Mouse (Mus musculus) heart, embryonic 16.5 days (tissue): ENCODE measurements at regions not wholly inside any gene's neighbourhood (a gene's known extent, or its start where the extent isn't known, plus 50 kb on each side); places are given as distances from the start of the nearest gene placed in this dataset.

Experiments
- ATAC-seq: fragments of 200-750 bp; cut with Nextera tagmentation; replicated peaks from 2 replicates; pipeline ENCODE4 v1.8.0; 2017; ENCODE audit warnings: moderate number of reproducible peaks; ENCODE audit not compliant: insufficient read depth, low FRiP score; ENCODE audit errors: extremely low read depth
- H3K27ac ChIP-seq: fragments of 300-500 bp; sonication (generic); 2 replicates; pipeline ENCODE4 v1.5.1; 2014; ENCODE audit warnings: mild to moderate bottlenecking, low read length, control low read depth, moderate library complexity
- H3K27me3 ChIP-seq: fragments of 300-500 bp; sonication (generic); 2 replicates; pipeline ENCODE4 v1.6.1; 2014; ENCODE audit warnings: low read length, mixed read lengths; ENCODE audit not compliant: control insufficient read depth, insufficient read depth
- H3K36me3 ChIP-seq: fragments of 300-500 bp; sonication (generic); 2 replicates; pipeline ENCODE4 v1.6.1; 2014; ENCODE audit not compliant: control insufficient read depth, insufficient read depth
- H3K4me1 ChIP-seq: fragments of 300-500 bp; sonication (generic); 2 replicates; pipeline ENCODE4 v1.6.1; 2014; ENCODE audit warnings: low read length, mixed read lengths; ENCODE audit not compliant: control insufficient read depth, insufficient read depth
- H3K4me2 ChIP-seq: fragments of 300-500 bp; sonication (generic); 2 replicates; pipeline ENCODE4 v1.6.1; 2014; ENCODE audit warnings: low read depth, mild to moderate bottlenecking, control low read depth, low read length
- H3K4me3 ChIP-seq: fragments of 300-500 bp; sonication (generic); 2 replicates; pipeline ENCODE4 v1.5.1; 2014; ENCODE audit warnings: mild to moderate bottlenecking, control low read depth, low read length
- H3K9ac ChIP-seq: fragments of 300-500 bp; sonication (generic); 2 replicates; pipeline ENCODE4 v1.6.1; 2014; ENCODE audit warnings: low read length, control low read depth
- H3K9me3 ChIP-seq: fragments of 300-500 bp; sonication (generic); replicated peaks from 2 replicates; pipeline ENCODE4 v1.6.1; 2016; ENCODE audit warnings: low read length; ENCODE audit not compliant: control insufficient read depth
- WGBS: fragments of 180-500 bp; shearing (Covaris S2); extraction: QIAGEN DNeasy Blood & Tissue Kit; methylation state at CpG from one replicate; pipeline ENCODE4 v1.1.7; 2014; 5-methylcytosine and 5-hydroxymethylcytosine counted together

GRCm38 (mm10) chr10:98572782-98573536, 341.2 kb upstream of the Atp2b1 start:
- Histone ChIP-seq H3K4me3 (peak overlapping the region; percentile 18), H3K27ac (no peak overlapping the region), H3K27me3 (no peaks in the 10 kb centered on the region), H3K36me3 (no peaks in the 10 kb centered on the region), H3K4me2 (peak overlapping the region; percentile 53), H3K9ac (no peak overlapping the region), H3K4me1 (peaks cover 5% of the 10 kb centered on the region), H3K9me3 (no peaks in the 10 kb centered on the region)
- ATAC-seq, result no peak
- WGBS, result 36% methylated on average over 16 of the region's 16 CpGs

GRCm38 (mm10) chr10:98577040-98577439, 337.2 kb upstream of the Atp2b1 start:
- peaks cover 5% of the 10 kb centered on the region for H3K4me1 ChIP-seq
- H3K36me3 ChIP-seq, result no peaks in the 10 kb centered on the region
- WGBS, result 79% methylated on average over 6 of the region's 6 CpGs
- no peak overlapping the region for H3K4me2 ChIP-seq
- no peak overlapping the region for H3K27ac ChIP-seq
- no peaks in the 10 kb centered on the region for H3K27me3 ChIP-seq
- ATAC-seq, result no peak
- no peak overlapping the region for H3K4me3 ChIP-seq
- no peak overlapping the region for H3K9ac ChIP-seq
- H3K9me3 ChIP-seq, result no peaks in the 10 kb centered on the region

DNA sequence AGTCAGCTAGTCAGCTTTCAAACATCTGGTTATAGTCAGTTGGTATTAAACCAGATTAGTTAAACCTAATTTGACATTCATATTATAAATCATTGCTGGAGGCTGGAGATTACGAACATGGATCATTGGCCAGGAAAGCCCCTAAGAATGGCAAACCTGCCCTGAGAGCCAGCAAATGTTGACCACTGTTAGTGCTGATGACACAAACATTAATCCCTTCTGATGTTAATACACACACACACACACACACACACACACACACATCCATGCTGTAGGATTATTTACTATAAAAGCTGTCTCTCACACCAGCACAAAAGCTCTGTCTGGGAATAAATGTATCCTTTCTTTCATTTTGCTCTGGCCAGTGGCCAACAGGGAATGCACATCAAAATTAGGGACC, 329.4 kb upstream of the Atp2b1 start:
- no peaks in the 10 kb centered on the region for H3K36me3 ChIP-seq
- H3K4me2 ChIP-seq, result no peak overlapping the region
- no peak for ATAC-seq
- no peaks in the 10 kb centered on the region for H3K27me3 ChIP-seq
- no peak overlapping the region for H3K9ac ChIP-seq
- H3K9me3 ChIP-seq, result no peaks in the 10 kb centered on the region
- no peak overlapping the region for H3K4me3 ChIP-seq
- peaks cover 8% of the 10 kb centered on the region; the same call in 1 of the 2 replicates for H3K4me1 ChIP-seq
- 89% methylated on average over 1 of the region's 1 CpGs for WGBS
- no peak overlapping the region for H3K27ac ChIP-seq

- Histone ChIP-seq H3K27me3 (no peaks in the 10 kb centered on the region), H3K9ac (no peak overlapping the region), H3K27ac (no peak overlapping the region), H3K4me2 (no peak overlapping the region), H3K4me1 (peaks cover 8% of the 10 kb centered on the region; the same call in 1 of the 2 replicates), H3K9me3 (no peaks in the 10 kb centered on the region), H3K36me3 (no peaks in the 10 kb centered on the region), H3K4me3 (no peak overlapping the region)
- 78% methylated on average over 14 of the region's 14 CpGs for WGBS
- ATAC-seq, result no peak
Observed at GRCm38 (mm10) chr10:98589726-98590125, 324.5 kb upstream of the Atp2b1 start.

DNA sequence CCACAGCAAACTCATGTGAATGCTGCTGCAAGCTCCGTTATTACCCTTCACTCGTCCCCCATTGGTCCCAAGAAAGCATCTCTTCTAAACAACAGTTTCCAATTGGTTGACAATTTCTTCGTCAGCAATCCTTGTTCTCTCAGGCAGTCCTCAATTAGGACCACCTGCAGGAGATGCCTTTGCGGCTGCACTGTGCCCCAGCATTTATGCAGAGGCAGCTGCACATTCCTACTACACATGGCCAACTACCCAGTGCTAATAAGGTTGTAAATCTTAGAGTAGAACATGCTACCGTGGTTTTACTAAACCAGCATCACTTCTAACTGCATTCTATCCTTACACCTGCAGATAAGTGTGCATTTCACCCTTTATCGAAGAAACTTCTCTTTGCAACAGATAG, 322.1 kb upstream of the Atp2b1 start:
- WGBS, result 77% methylated on average over 6 of the region's 6 CpGs
- Histone ChIP-seq H3K27me3 (no peaks in the 10 kb centered on the region), H3K4me2 (no peak overlapping the region), H3K4me1 (no peaks in the 10 kb centered on the region), H3K9ac (no peak overlapping the region), H3K9me3 (no peaks in the 10 kb centered on the region), H3K36me3 (no peaks in the 10 kb centered on the region), H3K4me3 (no peak overlapping the region), H3K27ac (no peak overlapping the region)
- no peak for ATAC-seq

GRCm38 (mm10) chr10:98593910-98594309, 320.3 kb upstream of the Atp2b1 start:
- WGBS, result 81% methylated on average over 5 of the region's 5 CpGs
- Histone ChIP-seq H3K9ac (no peak overlapping the region), H3K4me1 (no peaks in the 10 kb centered on the region), H3K36me3 (no peaks in the 10 kb centered on the region), H3K4me2 (no peak overlapping the region), H3K4me3 (no peak overlapping the region), H3K9me3 (no peaks in the 10 kb centered on the region), H3K27ac (no peak overlapping the region), H3K27me3 (no peaks in the 10 kb centered on the region)
- no peak for ATAC-seq

DNA sequence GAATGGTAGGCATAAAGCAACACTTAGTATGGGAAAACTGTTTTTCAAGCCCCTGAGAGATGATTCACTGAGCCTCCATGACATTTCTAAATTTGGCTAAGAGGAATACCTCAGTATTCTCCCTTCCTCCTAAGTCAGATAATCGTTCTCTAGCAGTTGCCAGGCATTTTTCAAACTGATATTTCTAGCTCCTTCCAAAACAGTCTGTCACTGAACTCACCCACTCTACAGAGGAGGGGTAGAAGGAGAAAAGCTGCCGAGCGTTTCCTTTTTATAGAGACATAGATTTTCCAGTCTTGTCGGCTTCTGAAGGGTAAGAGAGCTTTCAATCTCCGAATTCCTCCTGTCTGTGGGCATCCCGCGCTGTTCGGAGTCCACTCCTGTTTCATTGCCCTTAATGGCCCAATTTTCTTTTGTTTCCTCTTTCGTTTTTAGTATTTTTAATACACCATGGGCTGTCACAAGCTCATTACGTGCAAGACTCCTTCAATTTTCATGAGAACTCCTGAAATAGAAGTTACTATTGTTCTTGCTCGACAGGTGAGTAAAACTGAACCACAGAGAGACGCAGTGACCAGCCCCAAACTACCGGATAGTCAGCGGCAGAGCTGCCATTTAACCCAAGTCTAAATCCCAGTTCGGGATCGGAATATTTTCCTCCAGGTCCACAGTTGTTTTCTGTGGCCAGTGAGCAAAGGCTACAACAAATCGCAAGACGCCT, 305.8 kb upstream of the Atp2b1 start:
- Histone ChIP-seq H3K27me3 (no peaks in the 10 kb centered on the region), H3K27ac (no peak overlapping the region), H3K4me3 (no peak overlapping the region), H3K9me3 (no peaks in the 10 kb centered on the region), H3K9ac (no peak overlapping the region), H3K4me2 (no peak overlapping the region), H3K36me3 (no peaks in the 10 kb centered on the region), H3K4me1 (no peaks in the 10 kb centered on the region)
- WGBS, result 78% methylated on average over 18 of the region's 18 CpGs
- no peak; the same call in 1 of the 2 replicates for ATAC-seq

DNA sequence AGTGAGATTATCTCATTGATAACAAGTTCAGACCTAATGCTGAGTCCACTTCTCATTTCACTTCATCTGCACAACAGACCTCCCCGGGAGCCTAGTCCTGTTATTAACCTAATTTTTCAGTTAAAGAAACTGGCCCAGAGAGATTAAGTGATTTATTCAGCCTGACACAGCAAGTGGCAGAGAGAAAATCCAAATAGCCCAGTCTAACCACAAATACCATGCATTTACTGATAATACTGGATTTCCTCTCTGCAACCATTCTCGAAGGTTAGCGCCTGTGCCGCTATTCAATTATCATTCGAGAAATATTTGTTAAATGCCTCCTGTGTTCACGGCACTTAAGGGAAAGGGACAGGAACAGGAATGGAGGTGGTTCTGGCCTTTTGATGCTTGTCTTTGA, 303.5 kb upstream of the Atp2b1 start:
- no peaks in the 10 kb centered on the region for H3K27me3 ChIP-seq
- WGBS, result 68% methylated on average over 6 of the region's 6 CpGs
- no peaks in the 10 kb centered on the region for H3K9me3 ChIP-seq
- no peak for ATAC-seq
- no peaks in the 10 kb centered on the region for H3K36me3 ChIP-seq
- H3K4me1 ChIP-seq, result no peaks in the 10 kb centered on the region
- H3K4me3 ChIP-seq, result no peak overlapping the region
- H3K9ac ChIP-seq, result no peak overlapping the region
- H3K27ac ChIP-seq, result no peak overlapping the region
- H3K4me2 ChIP-seq, result no peak overlapping the region

GRCm38 (mm10) chr10:98611707-98612360, 302.4 kb upstream of the Atp2b1 start:
- no peak overlapping the region for H3K27ac ChIP-seq
- H3K9me3 ChIP-seq, result no peaks in the 10 kb centered on the region
- no peaks in the 10 kb centered on the region for H3K36me3 ChIP-seq
- no peak for ATAC-seq
- no peak overlapping the region for H3K4me3 ChIP-seq
- 66% methylated on average over 4 of the region's 4 CpGs for WGBS
- H3K4me2 ChIP-seq, result no peak overlapping the region
- no peaks in the 10 kb centered on the region for H3K4me1 ChIP-seq
- H3K9ac ChIP-seq, result no peak overlapping the region
- no peaks in the 10 kb centered on the region for H3K27me3 ChIP-seq
